Comparison of ENCODE assay signal across 11 mouse cellular contexts in the genomic region with DNA sequence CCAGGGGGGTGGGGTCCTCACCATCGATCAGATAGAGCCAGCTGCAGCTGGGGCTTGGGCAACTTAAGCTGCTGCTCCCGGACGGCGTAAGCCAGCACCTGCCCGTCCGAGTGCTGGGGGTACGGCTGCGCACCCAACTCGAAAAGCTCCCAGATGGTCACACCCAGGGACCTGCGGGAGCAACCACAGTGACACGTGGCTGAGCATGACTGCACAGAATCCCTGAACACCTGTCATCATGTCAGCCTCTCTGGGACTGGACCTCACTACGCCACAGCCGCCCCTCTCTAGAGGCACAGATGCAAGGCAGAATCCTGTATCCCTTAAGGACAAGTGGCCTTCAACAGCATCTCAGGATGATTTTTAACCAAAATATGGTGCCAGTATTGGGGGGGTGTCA. TPM values are rescaled to one million over a fixed set of nuclear protein-coding genes. Genes with fewer than 3 reads are reported as not detected.
DNase-seq lines count a peak whose midpoint lies in the region; ATAC-seq and TF ChIP-seq lines count a peak whose summit lies in the region.
"Had no signal": no experiment of that assay in that cellular context is flagged by ENCODE, and none has a peak within 500 bp of the region (broad histone marks: within the 10 kb centered on the region; RNA-seq: fewer than 3 reads in every experiment).

No protein-coding gene starts in this region.

- DNase-seq in forebrain, embryonic 10.5 days (ENCODE audit: extremely low spot score, low spot score): no peak
- no peak for DNase-seq in forebrain, postnatal 0 days
- DNase-seq in liver, embryonic 14.5 days (ENCODE audit: low read depth in 3 of 3, low spot score in 3 of 3): no peak
- DNase-seq in liver, postnatal 0 days: no peak
- DNase-seq in hindbrain, embryonic 11.5 days (ENCODE audit: low spot score): no peak
- no peak for DNase-seq in ovary, postnatal 10 days (ENCODE audit: low spot score)

- H3K4me1 ChIP-seq in forebrain, embryonic 10.5 days: peaks cover 43% of the 10 kb centered on the region
- H3K4me1 ChIP-seq in forebrain, postnatal 0 days (ENCODE audit: insufficient read depth): no peaks in the 10 kb centered on the region
- no peaks in the 10 kb centered on the region; a peak in 1 of 4 replicates for H3K4me1 ChIP-seq in liver, embryonic 14.5 days (replicated peaks; ENCODE audit: control insufficient read depth in 2 of 2, insufficient read depth in 2 of 2, low read length in 1 of 2)
- peaks cover 7% of the 10 kb centered on the region for H3K4me1 ChIP-seq in liver, postnatal 0 days (ENCODE audit: insufficient read depth)
- H3K4me1 ChIP-seq in hindbrain, embryonic 11.5 days (replicated peaks; ENCODE audit: control insufficient read depth, insufficient read depth, low read length): peaks cover 12% of the 10 kb centered on the region
- H3K4me1 ChIP-seq in neural tube, embryonic 14.5 days (ENCODE audit: control insufficient read depth, insufficient read depth, low read length): peaks cover 8% of the 10 kb centered on the region

- H3K27me3 ChIP-seq in forebrain, embryonic 10.5 days (ENCODE audit: poor library complexity, severe bottlenecking): peaks cover 52% of the 10 kb centered on the region
- H3K27me3 ChIP-seq in forebrain, postnatal 0 days (ENCODE audit: insufficient read depth, low read length): no peaks in the 10 kb centered on the region
- no peaks in the 10 kb centered on the region for H3K27me3 ChIP-seq in liver, embryonic 14.5 days (ENCODE audit: control insufficient read depth, insufficient read depth, low read length)
- no peaks in the 10 kb centered on the region for H3K27me3 ChIP-seq in liver, postnatal 0 days (ENCODE audit: insufficient read depth, low read length)
- H3K27me3 ChIP-seq in hindbrain, embryonic 11.5 days (ENCODE audit: control insufficient read depth, insufficient read depth, low read length): peaks cover 5% of the 10 kb centered on the region; the same call in 1 of the 2 replicates
- H3K27me3 ChIP-seq in neural tube, embryonic 14.5 days (ENCODE audit: control insufficient read depth, insufficient read depth, low read length): no peaks in the 10 kb centered on the region

- no peak for TF ChIP-seq EP300 in liver, embryonic 14.5 days (IDR thresholded peaks at IDR 0.05; ENCODE audit: low read depth)
- no peak for TF ChIP-seq EP300 in liver, postnatal 0 days (IDR thresholded peaks at IDR 0.05; ENCODE audit: low read depth)

- no peaks in the 10 kb centered on the region for H3K36me3 ChIP-seq in forebrain, embryonic 10.5 days (replicated peaks)
- H3K36me3 ChIP-seq in forebrain, postnatal 0 days (ENCODE audit: insufficient read depth): peaks cover 76% of the 10 kb centered on the region
- no peaks in the 10 kb centered on the region for H3K36me3 ChIP-seq in liver, embryonic 14.5 days (replicated peaks; ENCODE audit: control insufficient read depth, insufficient read depth, low read depth)
- H3K36me3 ChIP-seq in liver, postnatal 0 days (replicated peaks; ENCODE audit: insufficient read depth, low read length): no peaks in the 10 kb centered on the region
- no peaks in the 10 kb centered on the region for H3K36me3 ChIP-seq in hindbrain, embryonic 11.5 days (ENCODE audit: control insufficient read depth, insufficient read depth, low read length)
- H3K36me3 ChIP-seq in neural tube, embryonic 14.5 days (ENCODE audit: control insufficient read depth, insufficient read depth, low read length): peaks cover 28% of the 10 kb centered on the region

- no peak overlapping the region for H3K9ac ChIP-seq in forebrain, postnatal 0 days
- H3K9ac ChIP-seq in liver, embryonic 14.5 days (replicated peaks): no peak overlapping the region
- H3K9ac ChIP-seq in liver, postnatal 0 days (replicated peaks): no peak overlapping the region
- no peak overlapping the region for H3K9ac ChIP-seq in hindbrain, embryonic 11.5 days (ENCODE audit: low read depth, low read length)
- H3K9ac ChIP-seq in neural tube, embryonic 14.5 days (replicated peaks; ENCODE audit: low read depth, low read length): no peak overlapping the region

- no peak overlapping the region for H3K4me3 ChIP-seq in forebrain, embryonic 10.5 days
- H3K4me3 ChIP-seq in forebrain, postnatal 0 days (ENCODE audit: low read depth, low read length): no peak overlapping the region
- H3K4me3 ChIP-seq in liver, embryonic 14.5 days (ENCODE audit: insufficient read depth in 1 of 2, low read depth in 2 of 2, low read length in 2 of 2): no peak overlapping the region
- H3K4me3 ChIP-seq in liver, postnatal 0 days (ENCODE audit: low read depth, low read length): no peak overlapping the region
- H3K4me3 ChIP-seq in hindbrain, embryonic 11.5 days (ENCODE audit: low read depth, low read length): no peak overlapping the region
- H3K4me3 ChIP-seq in neural tube, embryonic 14.5 days (ENCODE audit: low read depth, low read length): no peak overlapping the region

- H3K27ac ChIP-seq in forebrain, embryonic 10.5 days: peak overlapping the region; percentile 12; the same call in 1 of the 2 replicates
- H3K27ac ChIP-seq in forebrain, postnatal 0 days (ENCODE audit: low read depth, low read length): no peak overlapping the region
- no peak overlapping the region for H3K27ac ChIP-seq in liver, embryonic 14.5 days
- H3K27ac ChIP-seq in liver, postnatal 0 days (ENCODE audit: low read depth): no peak overlapping the region
- no peak overlapping the region for H3K27ac ChIP-seq in hindbrain, embryonic 11.5 days (ENCODE audit: low read depth, low read length)
- no peak overlapping the region for H3K27ac ChIP-seq in neural tube, embryonic 14.5 days (ENCODE audit: low read depth, low read length)
- H3K27ac ChIP-seq: macrophage had no signal

- H3K4me2 ChIP-seq in forebrain, postnatal 0 days (ENCODE audit: low read depth): no peak overlapping the region
- no peak overlapping the region for H3K4me2 ChIP-seq in liver, embryonic 14.5 days (ENCODE audit: low read depth)
- no peak overlapping the region for H3K4me2 ChIP-seq in liver, postnatal 0 days (ENCODE audit: low read depth, low read length)
- no peak overlapping the region for H3K4me2 ChIP-seq in hindbrain, embryonic 11.5 days (replicated peaks; ENCODE audit: low read depth, low read length)
- no peak overlapping the region for H3K4me2 ChIP-seq in neural tube, embryonic 14.5 days (ENCODE audit: low read depth, low read length)

- 84% methylated on average over 13 of the region's 13 CpGs for WGBS in forebrain, embryonic 10.5 days
- WGBS in forebrain, postnatal 0 days: 81% methylated on average over 13 of the region's 13 CpGs
- WGBS in liver, embryonic 14.5 days (ENCODE audit: insufficient replicate concordance): 70% methylated on average over 13 of the region's 13 CpGs
- 74% methylated on average over 13 of the region's 13 CpGs for WGBS in liver, postnatal 0 days (ENCODE audit: insufficient replicate concordance)
- WGBS in hindbrain, embryonic 11.5 days: 75% methylated on average over 13 of the region's 13 CpGs
- WGBS in neural tube, embryonic 14.5 days: 69% methylated on average over 13 of the region's 13 CpGs

- no peaks in the 10 kb centered on the region for H3K9me3 ChIP-seq in forebrain, embryonic 10.5 days
- H3K9me3 ChIP-seq in forebrain, postnatal 0 days (ENCODE audit: low read length): no peaks in the 10 kb centered on the region
- H3K9me3 ChIP-seq in liver, embryonic 14.5 days (ENCODE audit: control insufficient read depth, low read length): no peaks in the 10 kb centered on the region
- no peaks in the 10 kb centered on the region for H3K9me3 ChIP-seq in liver, postnatal 0 days (ENCODE audit: low read length)
- no peaks in the 10 kb centered on the region for H3K9me3 ChIP-seq in hindbrain, embryonic 11.5 days (ENCODE audit: control insufficient read depth, low read length)
- no peaks in the 10 kb centered on the region for H3K9me3 ChIP-seq in neural tube, embryonic 14.5 days (ENCODE audit: control insufficient read depth, low read length)

- no peak for ATAC-seq in forebrain, postnatal 0 days
- peak; percentile 20; the same call in 1 of the 2 replicates for ATAC-seq in liver, embryonic 14.5 days (ENCODE audit: insufficient read depth)
- ATAC-seq in liver, postnatal 0 days: no peak
- ATAC-seq in hindbrain, embryonic 11.5 days (ENCODE audit: low FRiP score): peak; percentile 31; the same call in 1 of the 2 replicates
- peak; percentile 7; the same call in 1 of the 2 replicates for ATAC-seq in neural tube, embryonic 14.5 days (ENCODE audit: low read depth)
- ATAC-seq in activated CD4-positive, CD25-positive, alpha-beta regulatory T cell, adult 4 months: no peak
- ATAC-seq: Patski had no signal

- TF ChIP-seq CTCF in forebrain, postnatal 0 days (IDR thresholded peaks at IDR 0.05; ENCODE audit: low read depth): no peak
- no peak for TF ChIP-seq CTCF in liver, embryonic 14.5 days (IDR thresholded peaks at IDR 0.05; ENCODE audit: low read depth)
- no peak for TF ChIP-seq CTCF in liver, postnatal 0 days (IDR thresholded peaks at IDR 0.05; ENCODE audit: low read depth)

RNA-seq across cellular contexts. Expression of a gene that starts 34.3 kb away (rescaled TPM):
- 1.5 and 1.8 TPM in 2 replicates for polyA plus RNA-seq in forebrain, embryonic 10.5 days (2016; fragmentation: Nextera tagmentation; extraction: Ambion mirVana)
- total RNA-seq in forebrain, postnatal 0 days (2014; rRNA removed): 104 and 110 TPM in 2 replicates
- polyA plus RNA-seq in forebrain, postnatal 0 days (2015; fragmentation: Nextera tagmentation; extraction: Ambion mirVana): 27.3 and 31.7 TPM in 2 replicates
- polyA plus RNA-seq in liver, embryonic 14.5 days (2012; rRNA removed): 0.45 and 0.57 TPM in 2 replicates
- polyA plus RNA-seq in liver, embryonic 14.5 days (2014; fragmentation: Nextera tagmentation; extraction: Ambion mirVana): 0.13 and 0.27 TPM in 2 replicates
- polyA plus RNA-seq in liver, postnatal 0 days (2015; fragmentation: Nextera tagmentation; extraction: Ambion mirVana): 0.72 and 0.89 TPM in 2 replicates
- 1.9 TPM in 2 replicates for polyA plus RNA-seq in hindbrain, embryonic 11.5 days (2014; fragmentation: Nextera tagmentation; extraction: Ambion mirVana)
- 32.2 and 37.7 TPM in 2 replicates for polyA plus RNA-seq in neural tube, embryonic 14.5 days (2014; fragmentation: Nextera tagmentation; extraction: Ambion mirVana)
- polyA plus RNA-seq in activated CD4-positive, CD25-positive, alpha-beta regulatory T cell, adult 4 months (2017; shearing (Covaris generic)): not detected
- polyA plus RNA-seq: C2C12 had no signal

Comparison
In these comparisons a context has a peak if more than half of its experiments do, and no peak if none do; other contexts are left out.
1. ATAC-seq: peak in liver, embryonic 14.5 days (single experiment), hindbrain, embryonic 11.5 days (single experiment) and neural tube, embryonic 14.5 days (single experiment); none in forebrain, postnatal 0 days (single experiment), liver, postnatal 0 days (single experiment) and activated CD4-positive, CD25-positive, alpha-beta regulatory T cell, adult 4 months (single experiment).